Mouse (Mus musculus): Measurements from ENCODE around the gene Dhx16. TPM values are rescaled to one million over a fixed set of nuclear protein-coding genes. Genes with fewer than 3 reads are reported as not detected.

Dhx16 gene
- polyA plus RNA-seq, 1 experiment from 2014 or later = 33.5 TPM

DNA sequence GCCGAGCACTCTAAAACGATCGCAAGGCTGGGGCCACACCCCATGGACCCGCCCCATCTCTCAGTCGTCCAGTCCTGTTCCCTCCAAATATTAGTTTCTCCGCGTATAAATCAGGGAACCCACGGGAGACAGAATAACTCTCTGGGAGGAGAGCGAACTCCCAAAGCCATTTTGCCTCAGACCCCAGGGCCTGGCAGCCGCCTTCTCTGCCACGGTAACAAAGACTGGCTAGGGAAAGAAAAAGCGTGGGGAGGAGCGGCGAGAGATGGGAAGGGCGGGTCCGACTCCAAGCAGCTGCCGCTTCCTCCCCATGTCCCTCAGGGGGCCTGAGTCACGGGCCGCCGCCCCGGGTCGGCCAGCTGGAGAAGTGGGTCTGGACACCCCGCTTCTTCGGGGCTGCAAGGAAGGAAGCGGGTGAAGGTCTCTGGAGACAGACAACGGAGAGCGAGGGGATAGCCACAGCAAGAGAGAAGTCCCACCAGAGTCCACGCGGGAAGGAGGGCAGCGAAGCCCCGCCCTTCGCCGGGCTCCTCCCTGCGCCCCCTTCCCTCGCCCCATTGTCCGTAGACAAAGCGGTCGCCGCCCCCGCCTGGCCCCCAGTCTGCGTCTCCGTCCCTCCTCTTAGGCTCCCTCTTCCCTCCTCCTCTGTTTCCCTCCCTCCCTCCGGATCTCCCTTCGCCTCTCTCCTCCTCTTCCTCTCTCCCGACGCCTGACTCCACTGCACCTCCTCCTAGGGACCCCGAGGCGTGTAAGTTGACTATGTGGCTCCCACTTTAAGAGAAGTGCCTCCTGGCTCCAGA lies 13.9 kb upstream of the Dhx16 start, which contains the start of gene Ppp1r18:
Gene Ppp1r18 (plus strand): TSS at position 113 of the 800 bp plus-strand sequence.
- H3K4me2 ChIP-seq (replicated peaks; ENCODE audit: low read depth, low read length) = peak within 1 kb of the TSS; percentile 98
- ATAC-seq (ENCODE audit: low FRiP score) (peak; percentile 76), DNase-seq (ENCODE audit: low spot score) (peak; percentile 89)
- peak within 1 kb of the TSS; percentile 54 for H3K4me3 ChIP-seq (ENCODE audit: low read depth, low read length)
- H3K9me3 ChIP-seq (ENCODE audit: control insufficient read depth, low read length) = no peaks in the 10 kb centered on the region
- H3K36me3 ChIP-seq (ENCODE audit: control insufficient read depth, insufficient read depth, low read length) = no peaks in the 10 kb centered on the region; the same call in 1 of the 2 replicates
- peaks cover 8% of the 10 kb centered on the region for H3K4me1 ChIP-seq (replicated peaks; ENCODE audit: control insufficient read depth, insufficient read depth, low read length)
- no peaks in the 10 kb centered on the region for H3K27me3 ChIP-seq (ENCODE audit: control insufficient read depth, insufficient read depth, low read length)
- H3K9ac ChIP-seq (ENCODE audit: low read depth, low read length) = peak within 1 kb of the TSS; percentile 87
- peak within 1 kb of the TSS; percentile 99 for H3K27ac ChIP-seq (ENCODE audit: low read depth, low read length)
- under 1% methylated on average over 47 of the region's 48 CpGs for WGBS

DNA sequence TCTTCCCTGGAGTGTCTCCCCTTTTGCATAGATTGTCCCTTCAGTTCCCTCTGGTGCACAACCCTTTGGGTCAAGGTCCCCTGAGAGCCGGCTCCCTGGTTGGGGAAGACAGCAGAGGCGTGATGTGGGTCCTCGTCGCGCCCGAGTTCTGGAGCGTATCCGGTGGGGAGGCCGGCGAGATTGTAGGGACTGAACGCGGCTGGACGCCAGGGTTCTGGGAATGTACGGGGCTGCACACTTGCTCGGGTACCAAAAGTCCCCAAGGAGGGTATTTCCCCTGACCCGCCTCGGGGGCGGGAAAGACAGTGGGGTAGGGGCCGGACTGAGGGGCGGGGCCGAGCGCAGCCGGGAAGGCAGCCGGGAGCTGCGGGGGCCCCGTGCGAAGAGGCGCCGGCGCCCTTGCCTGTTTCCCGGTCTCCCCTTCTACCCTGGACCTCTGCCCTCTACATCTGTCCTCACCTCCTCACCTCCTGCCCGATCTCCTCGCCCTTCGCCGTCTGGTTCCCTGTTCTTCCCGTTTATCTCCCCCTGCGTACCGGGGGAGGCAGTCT lies 13.3 kb upstream of the Dhx16 start:
- peaks cover 4% of the 10 kb centered on the region for H3K36me3 ChIP-seq (ENCODE audit: control insufficient read depth, insufficient read depth, low read length)
- H3K27me3 ChIP-seq (ENCODE audit: control insufficient read depth, insufficient read depth, low read length) = no peaks in the 10 kb centered on the region
- ATAC-seq (ENCODE audit: low FRiP score) = peak; percentile 56
- peak overlapping the region; percentile 54 for H3K4me3 ChIP-seq (ENCODE audit: low read depth, low read length)
- WGBS = under 1% methylated on average over 38 of the region's 38 CpGs
- H3K27ac ChIP-seq (ENCODE audit: low read depth, low read length) = peak overlapping the region; percentile 99
- H3K4me2 ChIP-seq (replicated peaks; ENCODE audit: low read depth, low read length) = peak overlapping the region; percentile 98
- peaks cover 4% of the 10 kb centered on the region; the same call in 1 of the 2 replicates for H3K9me3 ChIP-seq (ENCODE audit: control insufficient read depth, low read length)
- H3K9ac ChIP-seq (ENCODE audit: low read depth, low read length) = peak overlapping the region; percentile 87
- peaks cover 8% of the 10 kb centered on the region for H3K4me1 ChIP-seq (replicated peaks; ENCODE audit: control insufficient read depth, insufficient read depth, low read length)
- peak; percentile 77 for DNase-seq (ENCODE audit: low spot score)

DNA sequence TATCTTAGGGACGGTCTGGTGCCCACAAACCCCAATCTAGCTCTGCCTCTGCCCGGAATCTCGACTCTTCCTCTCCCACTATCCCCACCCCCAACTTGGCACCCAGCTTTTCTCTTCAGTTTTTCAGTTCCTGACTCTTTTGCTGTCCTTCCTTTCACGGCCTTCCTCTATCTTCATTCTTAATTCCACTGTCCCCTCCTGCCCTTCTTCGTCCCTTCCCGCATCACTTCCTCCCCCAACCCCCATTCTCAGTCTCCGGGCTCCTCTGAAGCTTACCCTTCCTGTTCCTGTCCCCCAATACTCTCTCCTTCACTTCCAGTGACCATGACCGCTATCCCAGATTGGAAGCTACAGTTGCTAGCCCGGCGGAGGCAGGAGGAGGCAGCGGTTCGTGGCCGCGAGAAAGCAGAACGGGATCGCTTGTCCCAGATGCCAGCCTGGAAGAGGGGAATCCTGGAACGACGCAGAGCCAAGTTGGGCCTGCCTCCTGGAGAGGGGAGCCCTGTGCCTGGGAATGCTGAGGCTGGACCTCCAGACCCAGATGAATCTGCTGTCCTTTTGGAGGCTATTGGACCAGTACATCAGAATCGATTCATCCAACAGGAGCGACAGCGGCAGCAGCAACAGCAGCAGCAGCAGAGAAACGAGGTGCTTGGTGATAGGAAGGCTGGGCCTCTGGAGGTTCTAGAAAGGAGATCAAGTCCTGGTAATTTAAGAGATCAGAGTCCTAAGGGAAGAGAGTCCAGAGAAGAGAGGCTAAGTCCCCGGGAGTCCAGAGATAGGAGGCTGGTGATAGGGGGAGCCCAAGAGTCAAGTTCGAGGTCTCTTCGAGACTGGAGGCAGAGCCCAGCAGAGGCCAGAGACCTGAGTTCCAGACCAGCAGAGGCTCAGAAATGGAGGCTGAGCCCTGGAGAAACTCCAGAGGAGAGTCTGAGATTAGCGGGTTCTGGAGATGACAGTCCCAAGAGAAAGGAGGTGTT lies 12.4 kb upstream of the Dhx16 start:
- peaks cover 5% of the 10 kb centered on the region for H3K36me3 ChIP-seq (ENCODE audit: control insufficient read depth, insufficient read depth, low read length)
- ATAC-seq (ENCODE audit: low FRiP score) = no peak
- peak overlapping the region; percentile 99 for H3K27ac ChIP-seq (ENCODE audit: low read depth, low read length)
- DNase-seq (ENCODE audit: low spot score) = peak; percentile 53
- peaks cover 8% of the 10 kb centered on the region for H3K4me1 ChIP-seq (replicated peaks; ENCODE audit: control insufficient read depth, insufficient read depth, low read length)
- 9% methylated on average over 26 of the region's 26 CpGs for whole genome bisulfite sequencing
- peak overlapping the region; percentile 87 for H3K9ac ChIP-seq (ENCODE audit: low read depth, low read length)
- peak overlapping the region; percentile 98 for H3K4me2 ChIP-seq (replicated peaks; ENCODE audit: low read depth, low read length)
- peak overlapping the region; percentile 54 for H3K4me3 ChIP-seq (ENCODE audit: low read depth, low read length)
- H3K9me3 ChIP-seq (ENCODE audit: control insufficient read depth, low read length) = peaks cover 5% of the 10 kb centered on the region; the same call in 1 of the 2 replicates
- no peaks in the 10 kb centered on the region for H3K27me3 ChIP-seq (ENCODE audit: control insufficient read depth, insufficient read depth, low read length)

DNA sequence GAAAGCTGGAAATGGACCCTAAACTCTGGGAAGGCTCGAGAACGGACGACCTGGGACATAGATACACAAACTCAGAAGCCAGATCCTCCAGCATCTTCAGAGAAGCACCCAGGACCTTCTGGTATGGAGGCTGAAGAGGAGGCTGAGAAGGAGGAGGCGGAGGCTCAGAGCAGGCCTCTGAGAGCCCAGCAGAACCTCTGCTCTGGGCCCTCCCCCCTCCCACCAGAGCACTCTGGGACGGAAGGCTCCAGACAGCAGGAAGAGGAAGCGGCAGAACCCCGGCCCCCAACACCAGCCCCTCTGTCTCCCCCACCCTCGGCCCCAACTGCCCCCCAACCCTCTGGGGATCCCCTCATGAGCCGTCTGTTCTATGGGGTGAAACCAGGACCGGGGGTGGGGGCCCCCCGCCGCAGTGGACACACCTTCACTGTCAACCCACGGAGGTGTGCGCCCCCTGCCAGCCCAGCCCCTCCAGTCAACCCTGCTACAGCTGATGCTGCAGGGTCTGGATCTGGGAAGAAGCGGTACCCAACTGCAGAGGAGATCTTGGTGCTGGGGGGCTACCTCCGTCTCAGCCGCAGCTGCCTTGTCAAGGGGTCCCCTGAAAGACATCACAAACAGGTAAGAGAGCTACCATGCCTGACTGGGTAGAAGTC lies 11.3 kb upstream of the Dhx16 start:
- H3K4me1 ChIP-seq (replicated peaks; ENCODE audit: control insufficient read depth, insufficient read depth, low read length) = peaks cover 8% of the 10 kb centered on the region
- H3K27ac ChIP-seq (ENCODE audit: low read depth, low read length) = peak overlapping the region; percentile 51; the same call in 1 of the 2 replicates
- H3K4me3 ChIP-seq (ENCODE audit: low read depth, low read length) = peak overlapping the region; percentile 54
- H3K36me3 ChIP-seq (ENCODE audit: control insufficient read depth, insufficient read depth, low read length) = peaks cover 5% of the 10 kb centered on the region
- no peaks in the 10 kb centered on the region for H3K27me3 ChIP-seq (ENCODE audit: control insufficient read depth, insufficient read depth, low read length)
- 42% methylated on average over 16 of the region's 17 CpGs for WGBS
- DNase-seq (ENCODE audit: low spot score) (peak; percentile 18), ATAC-seq (ENCODE audit: low FRiP score) (no peak)
- peaks cover 5% of the 10 kb centered on the region; the same call in 1 of the 2 replicates for H3K9me3 ChIP-seq (ENCODE audit: control insufficient read depth, low read length)
- H3K9ac ChIP-seq (ENCODE audit: low read depth, low read length) = peak overlapping the region; percentile 87
- H3K4me2 ChIP-seq (replicated peaks; ENCODE audit: low read depth, low read length) = peak overlapping the region; percentile 98

DNA sequence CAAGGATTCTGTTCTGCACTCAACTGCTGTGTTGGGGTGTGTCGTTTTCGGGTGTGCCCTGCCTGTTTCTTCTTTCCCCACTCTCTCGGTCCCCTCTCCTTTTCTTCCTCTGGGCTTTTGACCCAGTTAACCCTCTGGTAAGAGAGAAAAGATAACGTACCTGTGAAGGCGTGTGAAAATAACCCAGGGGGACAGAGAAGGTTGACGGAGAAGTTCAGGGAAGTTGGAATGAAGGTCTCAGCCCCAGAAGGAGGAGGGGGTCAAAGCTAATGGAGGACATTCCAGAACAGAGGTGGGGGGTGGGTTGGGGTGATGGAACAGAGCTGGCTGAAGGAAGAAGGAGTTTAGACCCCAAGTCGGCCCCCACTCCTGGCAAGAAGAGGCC lies 10.7 kb upstream of the Dhx16 start:
- Histone ChIP-seq H3K4me2 (replicated peaks; ENCODE audit: low read depth, low read length) (peak overlapping the region; percentile 98), H3K4me1 (replicated peaks; ENCODE audit: control insufficient read depth, insufficient read depth, low read length) (peaks cover 10% of the 10 kb centered on the region), H3K4me3 (ENCODE audit: low read depth, low read length) (peak overlapping the region; percentile 54), H3K36me3 (ENCODE audit: control insufficient read depth, insufficient read depth, low read length) (peaks cover 5% of the 10 kb centered on the region), H3K9me3 (ENCODE audit: control insufficient read depth, low read length) (peaks cover 5% of the 10 kb centered on the region; the same call in 1 of the 2 replicates), H3K9ac (ENCODE audit: low read depth, low read length) (peak overlapping the region; percentile 87), H3K27ac (ENCODE audit: low read depth, low read length) (peak overlapping the region; percentile 56; the same call in 1 of the 2 replicates), H3K27me3 (ENCODE audit: control insufficient read depth, insufficient read depth, low read length) (no peaks in the 10 kb centered on the region)
- no peak for ATAC-seq (ENCODE audit: low FRiP score)
- DNase-seq (ENCODE audit: low spot score) = peak; percentile 13
- WGBS = 4% methylated on average over 7 of the region's 7 CpGs

DNA sequence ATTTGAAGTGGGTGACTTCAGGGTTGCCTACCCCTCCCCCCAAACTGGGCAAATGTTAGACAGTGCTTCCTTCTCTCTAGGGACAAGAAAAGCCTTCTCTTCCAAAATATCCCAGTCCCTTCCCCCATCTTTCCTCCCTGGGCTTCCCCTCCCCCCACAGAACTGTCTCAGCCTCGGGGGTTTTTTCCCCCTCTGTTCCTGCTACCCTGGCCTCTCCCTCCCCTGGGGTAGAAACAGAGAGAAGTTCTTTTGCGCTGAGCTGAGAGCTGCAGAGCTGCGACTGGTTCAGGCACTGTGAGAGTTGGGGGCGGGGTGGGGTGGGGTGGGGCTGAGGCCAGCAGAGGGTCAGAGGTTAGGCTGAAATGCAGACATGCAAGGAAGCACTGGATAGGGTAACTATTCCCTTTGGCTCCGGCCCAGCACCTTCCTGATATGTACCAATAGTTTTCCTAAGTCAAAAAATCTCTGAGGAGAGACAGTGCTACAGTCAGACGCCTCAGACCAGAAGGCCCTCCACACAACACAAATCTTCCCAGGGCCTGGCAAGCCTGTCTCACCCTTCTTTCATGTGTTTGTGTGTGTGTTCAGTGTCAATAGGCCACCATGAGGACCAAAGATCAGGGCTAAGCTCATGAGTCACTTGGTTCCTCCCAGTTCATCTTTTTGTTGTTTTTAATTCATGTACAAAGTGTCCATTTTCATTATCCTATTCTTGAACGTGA lies 10.1 kb upstream of the Dhx16 start:
- Histone ChIP-seq H3K4me1 (replicated peaks; ENCODE audit: control insufficient read depth, insufficient read depth, low read length) (peaks cover 10% of the 10 kb centered on the region), H3K27me3 (ENCODE audit: control insufficient read depth, insufficient read depth, low read length) (no peaks in the 10 kb centered on the region), H3K27ac (ENCODE audit: low read depth, low read length) (peak overlapping the region; percentile 56; the same call in 1 of the 2 replicates), H3K9me3 (ENCODE audit: control insufficient read depth, low read length) (peaks cover 5% of the 10 kb centered on the region; the same call in 1 of the 2 replicates), H3K4me3 (ENCODE audit: low read depth, low read length) (peak overlapping the region; percentile 54), H3K4me2 (replicated peaks; ENCODE audit: low read depth, low read length) (peak overlapping the region; percentile 98), H3K36me3 (ENCODE audit: control insufficient read depth, insufficient read depth, low read length) (peaks cover 5% of the 10 kb centered on the region), H3K9ac (ENCODE audit: low read depth, low read length) (peak overlapping the region; percentile 87)
- DNase-seq (ENCODE audit: low spot score) = peak; percentile 39
- no peak for ATAC-seq (ENCODE audit: low FRiP score)
- 6% methylated on average over 7 of the region's 7 CpGs for WGBS

DNA sequence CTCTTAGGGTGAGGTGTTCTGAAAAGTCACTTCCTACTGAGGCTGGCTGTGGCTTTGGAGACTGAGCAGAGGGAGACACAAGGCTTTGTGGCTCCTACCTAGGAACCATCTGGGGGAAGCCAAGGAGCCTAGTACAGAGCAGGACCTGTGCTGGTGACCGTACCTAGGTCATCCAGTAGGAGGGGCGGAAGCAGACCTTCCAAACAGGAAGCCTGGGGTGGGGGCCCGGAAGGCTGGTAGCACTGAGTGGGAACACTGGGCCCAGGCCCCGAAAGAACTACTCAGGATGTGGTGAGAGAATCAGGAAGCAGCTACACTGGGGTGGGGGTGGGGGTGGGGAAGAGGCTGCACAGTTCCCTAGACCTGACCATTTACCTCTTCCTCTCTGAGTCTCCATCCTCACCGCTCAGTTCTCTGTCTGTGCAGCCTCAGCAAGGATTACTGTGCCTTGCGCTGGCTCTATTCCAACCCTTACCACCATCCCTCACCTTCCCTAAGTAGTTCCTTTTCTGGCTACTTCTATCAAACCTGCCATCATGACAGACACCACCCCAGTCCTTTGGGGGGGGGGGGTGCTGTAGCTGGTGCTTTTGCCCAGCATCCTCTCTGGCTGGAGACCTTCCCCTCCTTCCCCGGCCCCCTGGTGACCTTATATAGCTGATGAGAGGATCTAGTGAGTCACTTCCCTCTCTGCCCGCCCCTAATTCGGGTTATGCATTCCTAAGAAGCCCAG lies 9.3 kb upstream of the Dhx16 start:
- peaks cover 5% of the 10 kb centered on the region for H3K36me3 ChIP-seq (ENCODE audit: control insufficient read depth, insufficient read depth, low read length)

More for the DNA sequence above, 9.3 kb upstream of the Dhx16 start:
- DNase-seq (ENCODE audit: low spot score) (peak; percentile 17), ATAC-seq (ENCODE audit: low FRiP score) (no peak)
- H3K27me3 ChIP-seq (ENCODE audit: control insufficient read depth, insufficient read depth, low read length) = no peaks in the 10 kb centered on the region
- peak overlapping the region; percentile 54 for H3K4me3 ChIP-seq (ENCODE audit: low read depth, low read length)
- no peak overlapping the region; the same call in 1 of the 2 replicates for H3K27ac ChIP-seq (ENCODE audit: low read depth, low read length)
- peak overlapping the region; percentile 32; the same call in 1 of the 2 replicates for H3K9ac ChIP-seq (ENCODE audit: low read depth, low read length)
- H3K4me1 ChIP-seq (replicated peaks; ENCODE audit: control insufficient read depth, insufficient read depth, low read length) = peaks cover 10% of the 10 kb centered on the region
- 73% methylated on average over 9 of the region's 9 CpGs for WGBS
- peak overlapping the region; percentile 98 for H3K4me2 ChIP-seq (replicated peaks; ENCODE audit: low read depth, low read length)
- H3K9me3 ChIP-seq (ENCODE audit: control insufficient read depth, low read length) = peaks cover 5% of the 10 kb centered on the region; the same call in 1 of the 2 replicates
